8 mouse cellular contexts compared by ENCODE assay signal in genomic region chr1:94469834-94470233, GRCm38 (mm10).
DNase-seq lines count a peak whose midpoint lies in the region; ATAC-seq lines count a peak whose summit lies in the region.
"Not testable (repeated sequence)": the region's sequence is repeated elsewhere in the genome, so short reads cannot be mapped to it uniquely, and the experiment has no call there.

No protein-coding gene starts in this region.

- not testable (repeated sequence) for H3K9ac ChIP-seq in embryonic facial prominence, embryonic 13.5 days; hindbrain, embryonic 16.5 days (ENCODE audit: low read depth, low read length); liver, embryonic 15.5 days; midbrain, embryonic 16.5 days (ENCODE audit: low read depth, low read length)

- H3K36me3 ChIP-seq in embryonic facial prominence, embryonic 13.5 days; hindbrain, embryonic 16.5 days (ENCODE audit: control insufficient read depth, insufficient read depth, low read length); liver, embryonic 15.5 days (replicated peaks); midbrain, embryonic 16.5 days (ENCODE audit: control insufficient read depth, insufficient read depth, low read length): not testable (repeated sequence)

- not testable (repeated sequence) for H3K4me1 ChIP-seq in embryonic facial prominence, embryonic 13.5 days; hindbrain, embryonic 16.5 days (ENCODE audit: control insufficient read depth, insufficient read depth, low read depth, low read length); liver, embryonic 15.5 days (replicated peaks); midbrain, embryonic 16.5 days (ENCODE audit: control insufficient read depth, insufficient read depth, low read length)

- peak; percentile 88 for ATAC-seq in embryonic facial prominence, embryonic 13.5 days (ENCODE audit: insufficient number of reproducible peaks, insufficient read depth, low FRiP score, low TSS enrichment, low read depth)
- ATAC-seq in hindbrain, embryonic 16.5 days = peak; percentile 98
- ATAC-seq in liver, embryonic 15.5 days (ENCODE audit: insufficient read depth) = peak; percentile 100
- peak; percentile 93 for ATAC-seq in midbrain, embryonic 16.5 days

- not testable (repeated sequence) for H3K27me3 ChIP-seq in embryonic facial prominence, embryonic 13.5 days; hindbrain, embryonic 16.5 days (replicated peaks; ENCODE audit: control insufficient read depth, insufficient read depth, low read length); liver, embryonic 15.5 days; midbrain, embryonic 16.5 days (ENCODE audit: control insufficient read depth, insufficient read depth, low read depth, low read length)

- not testable (repeated sequence) for H3K4me2 ChIP-seq in embryonic facial prominence, embryonic 13.5 days; hindbrain, embryonic 16.5 days (ENCODE audit: low read length); liver, embryonic 15.5 days; midbrain, embryonic 16.5 days (ENCODE audit: low read length)

- not testable (repeated sequence) for H3K9me3 ChIP-seq in embryonic facial prominence, embryonic 13.5 days; hindbrain, embryonic 16.5 days (ENCODE audit: control insufficient read depth, low read length); liver, embryonic 15.5 days (replicated peaks); midbrain, embryonic 16.5 days (replicated peaks; ENCODE audit: control insufficient read depth, low read length, poor library complexity, severe bottlenecking)

- H3K27ac ChIP-seq in embryonic facial prominence, embryonic 13.5 days; hindbrain, embryonic 16.5 days (ENCODE audit: low read depth, low read length); liver, embryonic 15.5 days (replicated peaks); midbrain, embryonic 16.5 days (ENCODE audit: low read length): not testable (repeated sequence)

- H3K4me3 ChIP-seq in embryonic facial prominence, embryonic 13.5 days; hindbrain, embryonic 16.5 days (ENCODE audit: low read length); liver, embryonic 15.5 days (replicated peaks); midbrain, embryonic 16.5 days (ENCODE audit: low read depth, low read length): not testable (repeated sequence)

- WGBS in embryonic facial prominence, embryonic 13.5 days = 97% methylated on average over 18 of the region's 18 CpGs
- 98% methylated on average over 18 of the region's 18 CpGs for WGBS in hindbrain, embryonic 16.5 days
- 84% methylated on average over 18 of the region's 18 CpGs for WGBS in liver, embryonic 15.5 days (ENCODE audit: insufficient replicate concordance)
- 97% methylated on average over 18 of the region's 18 CpGs for WGBS in midbrain, embryonic 16.5 days

- DNase-seq in adrenal gland, adult (ENCODE audit: inconsistent age in 2 of 2, low spot score in 1 of 2) = peak; percentile 37 to 64
- DNase-seq in heart, adult 18-20 months = peak; percentile 54 to 76
- DNase-seq in layer of hippocampus, adult 8-10 months (ENCODE audit: low spot score in 2 of 2) = peak; percentile 15 to 22
- DNase-seq in testis, postnatal 14 days (ENCODE audit: low spot score) = peak; percentile 61
